ENCODE assay signal across 8 mouse cellular contexts in genomic region chr3:35693039-35693438, GRCm38 (mm10).
DNase-seq lines count a peak whose midpoint lies in the region; ATAC-seq and TF ChIP-seq lines count a peak whose summit lies in the region.

No protein-coding gene starts in this region.

- no peaks in the 10 kb centered on the region for H3K36me3 ChIP-seq in heart, embryonic 10.5 days
- H3K36me3 ChIP-seq in kidney, embryonic 14.5 days (ENCODE audit: control insufficient read depth, insufficient read depth, low read length), result no peaks in the 10 kb centered on the region
- H3K36me3 ChIP-seq in limb, embryonic 14.5 days (ENCODE audit: control insufficient read depth, insufficient read depth, low read length), result no peaks in the 10 kb centered on the region

- peak; percentile 61 to 67 for DNase-seq in heart, adult 18-20 months
- DNase-seq in heart, embryonic 10.5 days (ENCODE audit: low spot score), result no peak
- DNase-seq in cerebellum, postnatal 4 days (ENCODE audit: low spot score in 2 of 2), result peak; percentile 25 to 53
- peak; percentile 48 for DNase-seq in gastrocnemius, adult 2 months
- peak; percentile 69 for DNase-seq in limb, embryonic 14.5 days (ENCODE audit: low spot score)
- DNase-seq in monocyte, adult 2 months (ENCODE audit: low read depth in 1 of 2, low spot score in 2 of 2), result peak; percentile 42 to 72
- DNase-seq in spleen, postnatal 36 days (ENCODE audit: low spot score in 2 of 2), result peak; percentile 81 to 86

- H3K4me2 ChIP-seq in kidney, embryonic 14.5 days (replicated peaks; ENCODE audit: low read depth, low read length), result no peak overlapping the region
- H3K4me2 ChIP-seq in limb, embryonic 14.5 days (replicated peaks; ENCODE audit: low read depth, low read length, severe bottlenecking), result no peak overlapping the region

- no peak for TF ChIP-seq POLR2A in limb, embryonic 14.5 days (IDR thresholded peaks at IDR 0.05; ENCODE audit: borderline replicate concordance, extremely low read depth, insufficient read depth, insufficient read length)

- intact Hi-C loops in gastrocnemius, adult 2 months (cut with DNase I), result no loop called here

- no peak overlapping the region for H3K9ac ChIP-seq in kidney, embryonic 14.5 days (ENCODE audit: low read depth, low read length)
- no peak overlapping the region for H3K9ac ChIP-seq in limb, embryonic 14.5 days (ENCODE audit: low read depth, low read length, severe bottlenecking)

- H3K9me3 ChIP-seq in heart, embryonic 10.5 days, result no peaks in the 10 kb centered on the region
- no peaks in the 10 kb centered on the region for H3K9me3 ChIP-seq in kidney, embryonic 14.5 days (ENCODE audit: control insufficient read depth, low read length)
- no peaks in the 10 kb centered on the region for H3K9me3 ChIP-seq in limb, embryonic 14.5 days (ENCODE audit: control insufficient read depth, low read length)

- H3K27me3 ChIP-seq in heart, embryonic 10.5 days (ENCODE audit: insufficient read depth, poor library complexity, severe bottlenecking), result no peaks in the 10 kb centered on the region
- H3K27me3 ChIP-seq in kidney, embryonic 14.5 days (ENCODE audit: control insufficient read depth, insufficient read depth, low read length), result no peaks in the 10 kb centered on the region
- no peaks in the 10 kb centered on the region for H3K27me3 ChIP-seq in limb, embryonic 14.5 days (ENCODE audit: control insufficient read depth, insufficient read depth, low read length)

- ATAC-seq in kidney, embryonic 14.5 days (ENCODE audit: low FRiP score, low TSS enrichment), result peak; percentile 78
- ATAC-seq in limb, embryonic 14.5 days (ENCODE audit: low FRiP score, low read depth), result peak; percentile 57; the same call in 1 of the 2 replicates

- H3K4me1 ChIP-seq in heart, embryonic 10.5 days, result no peaks in the 10 kb centered on the region
- no peaks in the 10 kb centered on the region for H3K4me1 ChIP-seq in kidney, embryonic 14.5 days (ENCODE audit: control insufficient read depth, insufficient read depth, low read length)
- H3K4me1 ChIP-seq in limb, embryonic 14.5 days (ENCODE audit: control insufficient read depth, insufficient read depth, low read length), result no peaks in the 10 kb centered on the region

- H3K4me3 ChIP-seq in heart, embryonic 10.5 days, result no peak overlapping the region
- no peak overlapping the region for H3K4me3 ChIP-seq in gastrocnemius, adult 2 months
- no peak overlapping the region for H3K4me3 ChIP-seq in kidney, embryonic 14.5 days (ENCODE audit: low read length)
- H3K4me3 ChIP-seq in limb, embryonic 14.5 days (replicated peaks; ENCODE audit: low read length), result no peak overlapping the region

- no peak overlapping the region for H3K27ac ChIP-seq in heart, embryonic 10.5 days
- no peak overlapping the region for H3K27ac ChIP-seq in gastrocnemius, adult 2 months
- no peak overlapping the region for H3K27ac ChIP-seq in kidney, embryonic 14.5 days (ENCODE audit: low read depth, low read length)
- no peak overlapping the region for H3K27ac ChIP-seq in limb, embryonic 14.5 days (replicated peaks; ENCODE audit: low read depth, low read length)

- peak; percentile 71 for TF ChIP-seq CTCF in gastrocnemius, adult 2 months (IDR thresholded peaks at IDR 0.05)

- 48% methylated on average over 6 of the region's 6 CpGs for WGBS in heart, embryonic 10.5 days
- WGBS in kidney, embryonic 14.5 days, result 46% methylated on average over 6 of the region's 6 CpGs
- WGBS in limb, embryonic 14.5 days, result 43% methylated on average over 6 of the region's 6 CpGs
